Mouse (Mus musculus): ENCODE data around the gene Samm50. TPM values are rescaled to one million over a fixed set of nuclear protein-coding genes. Genes with fewer than 3 reads are reported as not detected.
"Not testable (repeated sequence)": the region's sequence is repeated elsewhere in the genome, so short reads cannot be mapped to it uniquely, and the experiment has no call there.

The Samm50 gene
- 83.3 and 86.6 TPM in 2 replicates for polyA plus RNA-seq (2015; fragmentation: Nextera tagmentation; extraction: Ambion mirVana)

- H3K4me3 ChIP-seq = peak within 1 kb of the TSS; percentile 67
- no peaks in the 10 kb centered on the region for H3K27me3 ChIP-seq (replicated peaks)
- peak within 1 kb of the TSS; percentile 89 for H3K27ac ChIP-seq
- H3K36me3 ChIP-seq (replicated peaks) = 0 out of 2 replicates have a peak, but pooled peaks cover 2% of the 10 kb centered on the region
- H3K9ac ChIP-seq = peak within 1 kb of the TSS; percentile 68
- no peaks in the 10 kb centered on the region for H3K9me3 ChIP-seq
- H3K4me1 ChIP-seq = peaks cover 17% of the 10 kb centered on the region
- H3K4me2 ChIP-seq = peak within 1 kb of the TSS; percentile 58
- WGBS = 3% methylated on average over 48 of the region's 48 CpGs
- peak; percentile 99 for ATAC-seq (replicated peaks)
Observed at GRCm38 (mm10) chr15:84192058-84192791, at the start of gene Samm50. Samm50 (plus strand) TSS chr15:84192241.

DNA sequence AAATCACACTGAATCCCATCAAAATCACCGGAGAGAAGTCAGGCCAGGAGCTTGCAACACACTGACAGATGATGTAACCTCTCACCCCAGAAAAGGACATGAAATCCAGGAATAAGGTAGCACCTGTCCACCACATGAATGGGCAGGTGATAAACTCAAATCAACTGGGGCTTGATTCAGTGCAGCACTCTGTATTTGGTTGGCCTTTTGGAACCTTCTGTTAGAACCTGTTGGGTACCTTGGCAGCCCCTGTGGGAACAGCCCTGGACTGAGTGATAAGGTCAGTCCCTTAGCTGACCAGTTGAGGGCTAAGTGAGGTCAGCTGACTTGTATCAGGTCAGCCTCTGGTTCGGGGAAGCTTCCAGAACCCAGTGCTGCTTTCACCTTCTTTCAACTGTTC, 35.9 kb upstream of the Samm50 start:
- WGBS = 88% methylated on average over 2 of the region's 2 CpGs
- Histone ChIP-seq H3K9me3 (no peaks in the 10 kb centered on the region), H3K27ac (no peak overlapping the region)

GRCm38 (mm10) chr15:84157530-84157929, 34.5 kb upstream of the Samm50 start:
- not testable (repeated sequence) for H3K27ac ChIP-seq, H3K4me2 ChIP-seq
- WGBS = 90% methylated on average over 6 of the region's 6 CpGs

More for the DNA sequence above, 35.9 kb upstream of the Samm50 start:
- no peak for ATAC-seq (replicated peaks)
- Histone ChIP-seq H3K4me1 (no peaks in the 10 kb centered on the region), H3K27me3 (replicated peaks) (no peaks in the 10 kb centered on the region), H3K4me3 (no peak overlapping the region), H3K36me3 (replicated peaks) (no peaks in the 10 kb centered on the region), H3K4me2 (no peak overlapping the region), H3K9ac (no peak overlapping the region)

DNA sequence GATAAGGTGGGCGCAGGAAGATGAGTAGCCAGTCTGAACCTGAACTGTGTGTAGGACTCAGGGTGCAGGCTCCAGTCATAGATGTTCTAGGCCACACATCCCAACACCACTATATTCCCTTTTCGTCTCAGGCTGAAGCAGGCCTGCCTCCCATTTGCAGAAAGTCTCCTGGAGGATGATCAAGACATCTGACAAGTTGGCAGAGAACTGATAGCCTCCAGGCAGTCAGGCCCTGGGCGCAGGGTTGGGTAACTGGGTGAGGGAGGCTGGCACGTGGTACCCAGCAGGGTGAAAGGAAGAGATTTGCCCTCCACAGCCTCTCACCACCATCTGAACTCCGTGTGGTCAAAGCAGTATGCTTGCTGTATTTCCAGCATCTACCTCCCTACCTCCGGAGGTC, 30.2 kb upstream of the Samm50 start:
- H3K4me1 ChIP-seq = peaks cover 2% of the 10 kb centered on the region; the same call in 1 of the 2 replicates
- WGBS = 75% methylated on average over 6 of the region's 6 CpGs
- H3K27ac ChIP-seq = no peak overlapping the region
- no peak overlapping the region for H3K4me2 ChIP-seq
- H3K27me3 ChIP-seq (replicated peaks) = no peaks in the 10 kb centered on the region
- H3K36me3 ChIP-seq (replicated peaks) = no peaks in the 10 kb centered on the region
- no peak for ATAC-seq (replicated peaks)
- H3K4me3 ChIP-seq = no peak overlapping the region
- H3K9me3 ChIP-seq = no peaks in the 10 kb centered on the region
- H3K9ac ChIP-seq = no peak overlapping the region

More at GRCm38 (mm10) chr15:84157530-84157929, 34.5 kb upstream of the Samm50 start:
- not testable (repeated sequence) for H3K4me1 ChIP-seq; H3K9ac ChIP-seq; H3K36me3 ChIP-seq (replicated peaks); H3K27me3 ChIP-seq (replicated peaks); H3K9me3 ChIP-seq; H3K4me3 ChIP-seq; ATAC-seq (replicated peaks)

GRCm38 (mm10) chr15:84166818-84167217, 25.2 kb upstream of the Samm50 start:
- H3K27ac ChIP-seq = peak overlapping the region; percentile 87
- H3K9ac ChIP-seq = peak overlapping the region; percentile 46; the same call in 1 of the 2 replicates
- H3K27me3 ChIP-seq (replicated peaks) = no peaks in the 10 kb centered on the region
- 68% methylated on average over 6 of the region's 6 CpGs for WGBS
- no peaks in the 10 kb centered on the region for H3K9me3 ChIP-seq
- H3K36me3 ChIP-seq (replicated peaks) = no peaks in the 10 kb centered on the region
- no peak for ATAC-seq (replicated peaks)
- peaks cover 24% of the 10 kb centered on the region for H3K4me1 ChIP-seq
- H3K4me2 ChIP-seq = peak overlapping the region; percentile 69
- H3K4me3 ChIP-seq = no peak overlapping the region

DNA sequence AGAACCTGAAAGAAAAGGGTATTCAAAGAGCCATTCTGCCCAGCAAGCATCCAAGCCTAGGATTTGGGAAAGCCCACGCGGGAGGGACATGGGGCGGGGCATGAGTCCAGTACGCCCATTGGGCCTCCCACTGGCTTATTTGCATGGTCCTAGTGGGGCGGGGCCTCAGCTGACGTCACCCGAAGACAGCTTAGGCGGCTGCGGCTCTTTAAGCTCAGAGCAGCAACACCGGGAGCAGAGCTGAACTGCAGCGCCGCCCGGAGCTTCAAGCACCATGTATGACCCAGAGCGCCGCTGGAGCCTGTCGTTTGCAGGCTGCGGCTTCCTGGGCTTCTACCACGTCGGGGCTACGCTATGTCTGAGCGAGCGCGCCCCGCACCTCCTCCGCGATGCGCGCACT, 24.4 kb upstream of the Samm50 start, which contains the start of gene Pnpla3:
TSS of gene Pnpla3 (plus strand) at position 238 of the 400 bp plus-strand sequence.
- Histone ChIP-seq H3K4me3 (peak within 1 kb of the TSS; percentile 49), H3K4me1 (peaks cover 24% of the 10 kb centered on the region), H3K9me3 (no peaks in the 10 kb centered on the region), H3K4me2 (peak within 1 kb of the TSS; percentile 69), H3K27me3 (replicated peaks) (no peaks in the 10 kb centered on the region), H3K36me3 (replicated peaks) (no peaks in the 10 kb centered on the region), H3K27ac (peak within 1 kb of the TSS; percentile 87), H3K9ac (peak within 1 kb of the TSS; percentile 46)
- ATAC-seq (replicated peaks) = peak; percentile 98
- WGBS = under 1% methylated on average over 28 of the region's 28 CpGs

DNA sequence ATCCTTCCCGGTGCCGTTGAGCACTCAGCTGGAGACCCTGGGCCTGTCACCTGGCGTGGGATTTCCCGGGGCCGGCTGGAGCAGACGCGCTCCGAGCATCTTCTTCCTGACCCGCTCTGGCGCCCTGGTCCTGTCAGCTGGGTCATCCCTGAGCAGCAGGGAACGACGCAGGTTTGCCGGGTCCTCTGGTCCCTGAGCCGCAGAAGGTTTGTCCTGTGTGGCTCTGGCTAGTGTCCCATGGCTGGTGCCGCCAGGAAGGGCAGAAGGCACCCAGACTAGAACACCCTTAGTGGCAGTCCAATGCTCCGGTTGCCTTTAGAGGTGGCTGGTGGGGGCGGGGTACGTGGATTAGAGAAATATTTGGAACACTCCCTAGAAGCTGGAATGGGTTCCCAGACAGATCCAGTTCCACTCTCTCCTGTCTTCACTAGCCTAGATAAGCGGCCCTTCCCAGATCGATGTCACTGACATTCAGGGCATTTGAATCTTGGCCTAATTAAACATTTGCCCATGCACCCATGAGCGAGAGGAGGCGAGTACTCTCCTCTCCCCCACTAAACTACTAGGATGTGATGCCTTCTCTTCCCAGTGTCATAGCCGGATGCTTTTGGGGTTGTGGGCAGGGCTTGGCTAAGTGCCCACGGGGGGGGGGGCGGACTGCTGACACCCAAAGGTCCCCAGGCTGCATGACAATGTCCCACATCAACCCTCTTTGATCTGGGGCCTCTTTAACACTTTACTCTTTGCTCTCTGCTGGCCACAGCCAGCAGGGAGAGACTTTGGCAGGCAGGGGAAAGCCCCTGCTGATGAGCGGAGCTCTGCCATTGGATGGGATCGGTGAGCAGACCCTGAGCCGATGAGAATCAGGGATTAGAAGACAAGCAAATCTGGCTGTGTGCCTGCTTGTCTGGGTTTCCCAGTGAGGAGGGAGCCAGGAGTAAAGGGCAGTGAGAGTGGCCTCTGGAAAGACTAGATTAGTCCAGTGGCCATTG, 23.6 kb upstream of the Samm50 start:
- Histone ChIP-seq H3K9ac (peak overlapping the region; percentile 46), H3K4me2 (peak overlapping the region; percentile 69), H3K27me3 (replicated peaks) (no peaks in the 10 kb centered on the region), H3K4me3 (peak overlapping the region; percentile 49), H3K9me3 (no peaks in the 10 kb centered on the region), H3K27ac (peak overlapping the region; percentile 87), H3K4me1 (peaks cover 24% of the 10 kb centered on the region), H3K36me3 (replicated peaks) (no peaks in the 10 kb centered on the region)
- 1% methylated on average over 28 of the region's 28 CpGs for WGBS
- peak; percentile 49 for ATAC-seq (replicated peaks)

- H3K36me3 ChIP-seq (replicated peaks) = no peaks in the 10 kb centered on the region
- H3K27ac ChIP-seq = no peak overlapping the region
- ATAC-seq (replicated peaks) = no peak
- H3K4me1 ChIP-seq = peaks cover 24% of the 10 kb centered on the region
- H3K9me3 ChIP-seq = no peaks in the 10 kb centered on the region
- H3K27me3 ChIP-seq (replicated peaks) = no peaks in the 10 kb centered on the region
- peak overlapping the region; percentile 69 for H3K4me2 ChIP-seq
- no peak overlapping the region for H3K4me3 ChIP-seq
- no peak overlapping the region for H3K9ac ChIP-seq
- 72% methylated on average over 1 of the region's 1 CpGs for WGBS
Observed at GRCm38 (mm10) chr15:84169511-84169910, 22.5 kb upstream of the Samm50 start.

GRCm38 (mm10) chr15:84171166-84171565, 20.9 kb upstream of the Samm50 start:
- H3K4me3 ChIP-seq = no peak overlapping the region
- H3K27ac ChIP-seq = no peak overlapping the region
- H3K4me2 ChIP-seq = no peak overlapping the region
- H3K4me1 ChIP-seq = peaks cover 24% of the 10 kb centered on the region
- H3K9me3 ChIP-seq = no peaks in the 10 kb centered on the region
- ATAC-seq (replicated peaks) = no peak
- no peak overlapping the region for H3K9ac ChIP-seq
- H3K36me3 ChIP-seq (replicated peaks) = no peaks in the 10 kb centered on the region
- H3K27me3 ChIP-seq (replicated peaks) = no peaks in the 10 kb centered on the region
- 84% methylated on average over 7 of the region's 7 CpGs for WGBS

GRCm38 (mm10) chr15:84178733-84179132, 13.3 kb upstream of the Samm50 start:
- WGBS = 94% methylated on average over 9 of the region's 9 CpGs
- no peaks in the 10 kb centered on the region for H3K9me3 ChIP-seq
- H3K27me3 ChIP-seq (replicated peaks) = no peaks in the 10 kb centered on the region
- no peak overlapping the region for H3K9ac ChIP-seq
- H3K4me2 ChIP-seq = no peak overlapping the region
- H3K36me3 ChIP-seq (replicated peaks) = no peaks in the 10 kb centered on the region
- no peak overlapping the region for H3K27ac ChIP-seq
- no peak overlapping the region for H3K4me3 ChIP-seq
- no peaks in the 10 kb centered on the region for H3K4me1 ChIP-seq
- ATAC-seq (replicated peaks) = no peak

DNA sequence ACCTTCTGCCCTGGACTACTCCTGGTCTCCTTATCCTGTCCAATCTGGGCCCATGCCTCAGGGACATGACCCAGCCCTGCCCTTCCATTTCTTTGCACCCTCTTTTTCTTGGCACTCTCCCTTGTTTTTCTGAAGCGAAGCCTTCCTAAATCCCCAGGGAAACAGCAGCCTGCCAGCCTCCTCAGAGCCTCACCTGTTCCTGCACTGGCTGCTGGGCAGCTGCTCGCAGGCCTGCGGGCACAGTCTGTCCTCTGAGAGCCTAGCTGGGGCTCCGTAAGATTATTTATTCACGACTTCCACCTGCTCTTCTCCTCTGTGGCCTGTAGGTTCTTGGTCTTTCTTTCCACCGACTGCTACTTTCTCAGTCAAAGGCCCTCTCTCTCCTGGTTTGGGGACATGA, 10.0 kb upstream of the Samm50 start:
- no peak overlapping the region for H3K9ac ChIP-seq
- H3K27ac ChIP-seq = no peak overlapping the region
- H3K27me3 ChIP-seq (replicated peaks) = no peaks in the 10 kb centered on the region
- H3K4me3 ChIP-seq = no peak overlapping the region
- ATAC-seq (replicated peaks) = no peak
- H3K9me3 ChIP-seq = no peaks in the 10 kb centered on the region
- H3K4me1 ChIP-seq = no peaks in the 10 kb centered on the region
- no peaks in the 10 kb centered on the region for H3K36me3 ChIP-seq (replicated peaks)
- WGBS = 61% methylated on average over 6 of the region's 6 CpGs
- no peak overlapping the region for H3K4me2 ChIP-seq

GRCm38 (mm10) chr15:84183967-84184366, 8.1 kb upstream of the Samm50 start:
- ATAC-seq (replicated peaks) = no peak

More at GRCm38 (mm10) chr15:84183967-84184366, 8.1 kb upstream of the Samm50 start:
- Histone ChIP-seq H3K4me3 (no peak overlapping the region), H3K27ac (no peak overlapping the region), H3K9ac (no peak overlapping the region), H3K4me2 (no peak overlapping the region), H3K27me3 (replicated peaks) (no peaks in the 10 kb centered on the region), H3K36me3 (replicated peaks) (no peaks in the 10 kb centered on the region), H3K4me1 (no peaks in the 10 kb centered on the region), H3K9me3 (no peaks in the 10 kb centered on the region)
- WGBS = 64% methylated on average over 1 of the region's 1 CpGs

Measured in midbrain, embryonic 15.5 days (tissue).